Mouse (Mus musculus) lung, adult 18-20 months (tissue): ENCODE measurements at regions not wholly inside any gene's neighbourhood (a gene's known extent, or its start where the extent isn't known, plus 50 kb on each side); places are given as distances from the start of the nearest gene placed in this dataset.
"Not testable (repeated sequence)": the region's sequence is repeated elsewhere in the genome, so short reads cannot be mapped to it uniquely, and the experiment has no call there.

Experiments
- DNase-seq, 2 experiments: peaks; one replicate each; pipeline ENCODE4 v3.0.0; 2022; ENCODE audit warnings: mixed read lengths in 2 of 2

DNA sequence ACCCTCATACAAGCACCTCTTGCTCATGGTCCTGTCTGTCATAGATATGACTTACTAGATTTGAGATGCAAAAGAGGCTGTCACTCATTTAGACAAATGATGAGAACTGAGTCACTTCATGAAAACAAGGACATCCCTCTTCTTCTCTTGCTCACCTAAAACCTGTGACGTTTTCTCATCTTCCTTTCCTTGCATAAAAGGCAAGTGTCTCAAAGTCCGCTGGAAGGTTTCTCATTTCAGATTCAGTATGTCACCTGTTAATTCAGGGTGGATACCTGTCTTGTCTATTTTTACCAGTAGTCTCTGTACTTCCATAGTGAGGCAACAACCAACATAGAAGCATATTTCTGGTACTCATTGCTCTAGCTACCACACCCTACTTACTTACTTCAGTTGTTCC is 325.6 kb downstream of the Car8 start:
- no peak for DNase-seq

DNA sequence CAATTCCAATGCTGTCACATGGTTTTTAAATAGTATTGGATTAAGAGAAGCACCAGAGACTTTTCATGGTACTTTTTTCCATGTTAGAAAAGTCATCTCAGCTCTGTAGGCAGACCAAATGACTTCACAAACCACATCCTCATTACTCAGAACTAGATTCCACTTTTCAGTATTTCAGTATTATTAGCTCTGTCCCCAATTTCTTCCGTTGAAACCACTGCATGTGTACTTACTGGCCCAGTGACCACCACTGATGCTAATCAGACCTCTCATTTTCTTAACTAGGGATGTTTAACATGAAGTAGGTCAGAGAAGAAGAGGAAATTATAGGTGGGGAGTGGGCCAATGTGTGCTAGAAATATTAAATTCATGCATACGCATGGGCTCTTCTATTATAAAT is 326.2 kb downstream of the Car8 start:
- DNase-seq: no peak

- no peak for DNase-seq
These were observed 335.7 kb downstream of the Car8 start for GRCm38 (mm10) chr4:7903130-7903529.

- no peak for DNase-seq
These were observed 343.9 kb downstream of the Car8 start for GRCm38 (mm10) chr4:7894914-7895313.

DNA sequence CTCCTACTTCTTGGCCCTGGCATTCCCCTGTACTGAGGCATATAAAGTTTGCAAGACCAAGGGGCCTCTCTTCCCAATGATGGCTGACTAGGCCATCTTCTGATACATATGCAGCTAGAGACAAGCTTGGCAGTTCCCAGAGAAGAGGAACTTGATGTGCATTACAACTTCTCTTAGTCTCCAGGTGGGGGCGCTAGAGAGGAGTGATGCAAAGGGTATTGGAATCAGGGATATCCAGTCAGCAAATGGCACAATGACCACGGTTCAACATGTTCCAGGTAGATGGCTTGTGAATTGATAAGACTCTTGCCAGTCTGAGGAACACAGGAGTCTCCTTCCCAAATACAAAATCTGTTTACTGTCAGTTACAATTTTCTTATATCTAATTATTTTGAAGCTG is 347.7 kb downstream of the Car8 start:
- DNase-seq: no peak

DNA sequence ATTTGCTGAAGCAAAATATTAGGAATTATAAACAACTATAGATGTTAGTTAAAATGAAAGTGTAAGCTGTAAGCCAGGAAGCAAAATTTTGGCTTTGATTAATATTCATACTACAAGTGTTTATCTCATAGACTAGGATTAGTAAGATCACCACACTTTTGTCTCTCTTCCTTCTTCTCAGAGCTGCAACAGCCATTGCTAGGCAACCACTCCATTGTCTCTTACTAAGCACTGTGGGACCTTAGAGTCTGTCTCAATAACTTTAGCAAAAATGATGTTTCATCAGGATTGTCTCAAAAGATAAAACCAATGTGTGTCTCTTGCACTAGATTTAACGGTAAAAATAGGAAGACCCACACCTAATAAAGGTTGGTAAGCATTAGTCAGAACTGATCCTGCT is 384.3 kb downstream of the Car8 start:
- DNase-seq: no peak

GRCm38 (mm10) chr4:7853121-7853782 is 385.6 kb downstream of the Car8 start:
- peak in 1 of 2 experiments; percentile 0 for DNase-seq

DNA sequence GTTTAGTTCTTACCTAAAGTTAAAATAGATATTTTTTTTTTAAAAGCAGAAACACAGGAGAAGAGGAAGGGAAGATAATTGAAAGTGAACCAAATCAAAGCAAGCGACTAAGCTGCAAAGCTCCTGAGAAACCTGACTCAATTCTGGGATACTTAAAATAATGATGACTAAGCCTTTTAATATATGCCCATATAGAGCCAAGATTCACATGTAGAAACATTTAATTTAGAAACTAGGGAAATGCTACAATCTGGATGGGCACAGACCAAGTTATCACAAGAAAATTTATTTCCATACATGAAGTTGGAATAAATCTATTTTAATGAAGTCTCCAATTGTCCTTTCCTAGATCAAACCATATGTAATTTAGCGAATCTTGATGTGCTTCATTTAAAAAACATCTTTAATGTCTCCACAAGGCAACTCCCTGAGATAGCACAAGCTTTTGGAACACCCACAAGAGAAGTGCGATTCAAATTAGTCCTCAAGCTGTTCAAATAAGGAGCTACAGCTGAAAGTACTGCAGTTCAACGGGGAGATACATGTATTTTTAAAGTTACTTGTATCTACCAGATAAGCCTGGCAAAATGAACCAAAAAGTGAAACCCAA is 386.7 kb downstream of the Car8 start:
- DNase-seq: no peak

DNA sequence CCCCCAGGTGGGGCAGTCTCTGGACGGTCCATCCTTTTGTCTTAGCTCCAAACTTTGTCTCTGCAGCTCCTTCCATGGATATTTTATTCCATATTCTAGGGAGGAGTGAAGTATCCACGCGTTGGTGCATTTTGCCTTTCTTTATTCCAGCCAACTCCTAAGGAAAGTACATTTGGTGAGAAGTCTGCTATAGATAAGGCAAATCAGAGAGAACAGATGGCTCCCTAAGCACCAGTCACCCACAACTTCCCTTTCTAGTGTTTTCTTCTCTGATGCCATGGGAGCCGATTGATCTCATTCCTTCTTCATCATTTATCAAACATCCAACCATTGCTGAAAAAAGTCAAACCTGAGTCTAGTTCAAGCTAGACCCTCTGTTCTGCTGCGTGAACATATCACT is 391.4 kb downstream of the Car8 start:
- DNase-seq: no peak

DNA sequence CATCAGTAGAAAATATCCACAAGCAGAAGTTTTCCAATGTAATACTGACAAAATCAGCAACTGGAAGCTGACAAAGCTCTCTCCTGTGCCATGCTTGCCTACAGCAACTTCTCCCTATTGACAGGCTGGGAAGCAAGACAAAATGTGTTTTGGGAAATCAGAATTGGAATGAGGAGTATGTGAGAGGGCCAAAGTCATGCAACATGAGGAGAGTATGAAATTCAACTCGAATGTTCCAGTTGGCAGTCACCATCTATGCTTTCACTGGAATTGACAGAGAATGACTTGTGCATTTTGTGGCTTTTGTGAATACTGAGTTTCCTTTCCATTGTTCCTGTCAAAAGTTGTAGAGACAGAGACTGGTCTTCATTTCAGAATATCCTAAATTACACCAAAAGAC is 409.7 kb downstream of the Car8 start:
- DNase-seq: no peak

- DNase-seq: no peak
These were observed 419.0 kb downstream of the Car8 start for GRCm38 (mm10) chr4:7819847-7820246.

DNA sequence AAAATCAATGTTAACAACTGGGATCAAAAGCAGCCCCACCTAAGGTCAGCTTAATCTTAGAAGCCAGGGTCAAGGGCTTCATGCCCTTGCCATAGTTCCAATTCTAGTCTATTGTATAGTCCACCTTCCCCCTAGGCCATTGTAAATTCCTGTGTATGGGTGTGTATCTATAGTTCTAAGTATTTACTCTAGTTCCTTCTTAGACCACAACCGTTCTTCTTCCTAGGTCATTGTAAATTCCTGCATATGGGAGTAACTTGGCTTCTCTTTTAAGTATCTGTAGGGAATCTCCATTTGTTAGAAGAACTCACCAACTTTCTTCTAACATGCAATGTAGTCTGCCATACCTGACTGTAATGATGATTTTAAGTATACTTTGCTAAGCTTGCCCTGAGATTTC is 461.1 kb downstream of the Car8 start:
- not testable (repeated sequence) for DNase-seq

DNA sequence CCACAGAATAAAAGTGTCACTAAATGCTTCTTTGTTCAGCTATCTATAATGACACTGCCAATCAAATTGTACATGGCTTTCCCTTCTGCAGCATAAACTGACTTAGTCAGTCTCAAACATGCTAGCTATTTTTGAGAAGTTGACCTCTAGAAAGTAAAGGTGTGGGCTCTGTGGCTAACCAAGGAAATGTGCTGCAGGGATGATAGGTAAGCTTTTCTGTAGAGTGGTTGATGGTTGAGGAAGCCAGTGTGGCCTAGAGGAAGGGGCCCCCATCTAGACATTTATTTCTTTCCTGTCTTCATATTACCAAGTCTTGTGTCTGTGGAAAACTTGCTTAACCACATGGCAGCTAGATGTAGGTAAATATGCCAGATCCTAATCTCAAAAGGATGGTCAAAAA is 483.4 kb downstream of the Car8 start:
- no peak for DNase-seq

- no peak for DNase-seq
These were observed 484.9 kb downstream of the Car8 start for GRCm38 (mm10) chr4:7753931-7754330.

- no peak for DNase-seq
These were observed 487.6 kb downstream of the Car8 start for GRCm38 (mm10) chr4:7751208-7751607.

GRCm38 (mm10) chr4:7722893-7723292 is 515.9 kb downstream of the Car8 start:
- DNase-seq: no peak

DNA sequence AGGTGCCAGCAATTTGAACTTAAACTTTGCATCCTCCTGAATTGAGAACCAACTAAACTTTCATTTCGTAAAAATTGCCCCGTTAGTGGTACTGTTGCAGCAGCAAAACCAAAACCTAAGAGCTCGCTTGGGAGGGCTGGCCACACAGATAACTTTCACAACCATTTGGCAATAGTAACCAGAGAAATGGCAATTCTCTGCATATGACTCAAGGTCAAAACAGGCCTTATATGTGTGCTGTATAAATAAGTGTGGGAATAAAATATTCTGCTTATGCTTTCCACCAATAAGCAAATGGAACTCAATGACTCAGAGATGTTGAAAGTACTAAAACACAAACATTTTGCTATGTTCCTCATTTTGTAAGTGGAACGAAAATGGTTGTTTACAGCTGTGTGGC is 550.3 kb downstream of the Car8 start:
- DNase-seq: no peak

DNA sequence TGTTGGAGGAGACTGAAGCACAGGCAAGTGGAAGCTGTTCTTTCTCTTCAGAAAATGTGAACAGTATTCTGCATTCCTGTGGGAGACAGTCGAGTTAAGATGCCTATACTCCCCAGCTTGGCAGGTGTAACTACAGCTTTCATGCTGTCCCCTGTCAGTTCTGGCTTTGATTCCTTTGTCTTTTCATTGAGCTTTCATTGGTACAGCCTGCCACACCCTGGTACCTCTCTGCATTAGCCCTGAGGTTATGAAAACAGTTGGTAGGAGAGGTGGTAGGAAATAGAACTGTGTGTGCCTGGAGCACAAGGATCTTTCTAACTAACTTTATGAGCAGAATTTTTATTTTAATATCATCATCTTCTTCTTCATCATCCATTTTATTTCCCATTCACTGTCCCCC is 551.6 kb downstream of the Car8 start:
- no peak for DNase-seq

- DNase-seq: no peak
These were observed 568.1 kb downstream of the Car8 start for GRCm38 (mm10) chr4:7670795-7671105.

DNA sequence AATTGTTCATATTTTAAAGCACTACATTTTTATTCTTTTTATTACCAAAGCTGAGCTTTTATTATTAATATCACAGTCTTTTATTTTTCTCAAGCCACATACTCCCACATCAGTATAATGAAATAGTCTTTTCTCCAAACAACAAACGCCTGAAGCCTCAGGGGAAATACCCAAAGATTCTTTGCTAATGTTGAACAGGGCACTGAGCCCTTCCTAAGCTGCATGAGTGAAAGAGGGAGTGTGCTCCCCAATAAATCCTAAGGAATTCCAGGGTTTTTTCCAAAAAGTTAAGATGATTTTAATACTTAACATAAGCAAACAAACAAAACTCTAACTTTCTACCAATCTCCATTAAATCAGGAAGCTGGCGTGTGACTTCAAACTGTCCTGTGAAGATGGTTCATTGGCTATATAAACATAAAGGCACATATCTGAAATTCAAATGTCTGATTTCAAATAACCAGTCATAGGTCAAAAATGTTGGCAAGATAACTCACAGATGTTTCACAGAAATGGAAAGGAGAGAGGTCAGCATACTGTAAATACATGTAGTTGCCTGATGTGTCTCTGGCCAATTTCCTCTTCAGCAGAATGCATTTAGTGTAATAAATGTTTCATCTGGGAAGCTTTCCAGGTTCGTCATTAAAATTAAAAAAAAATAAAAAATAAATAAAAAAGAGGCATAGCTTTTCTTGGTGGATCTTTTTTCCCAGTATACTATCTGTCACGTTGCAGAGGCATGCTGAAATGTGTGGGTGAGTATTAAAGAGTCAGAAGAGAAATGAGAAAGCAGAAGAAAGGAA is 568.6 kb downstream of the Car8 start:
- no peak for DNase-seq

- no peak for DNase-seq
These were observed 571.8 kb downstream of the Car8 start for GRCm38 (mm10) chr4:7666935-7667594.

DNA sequence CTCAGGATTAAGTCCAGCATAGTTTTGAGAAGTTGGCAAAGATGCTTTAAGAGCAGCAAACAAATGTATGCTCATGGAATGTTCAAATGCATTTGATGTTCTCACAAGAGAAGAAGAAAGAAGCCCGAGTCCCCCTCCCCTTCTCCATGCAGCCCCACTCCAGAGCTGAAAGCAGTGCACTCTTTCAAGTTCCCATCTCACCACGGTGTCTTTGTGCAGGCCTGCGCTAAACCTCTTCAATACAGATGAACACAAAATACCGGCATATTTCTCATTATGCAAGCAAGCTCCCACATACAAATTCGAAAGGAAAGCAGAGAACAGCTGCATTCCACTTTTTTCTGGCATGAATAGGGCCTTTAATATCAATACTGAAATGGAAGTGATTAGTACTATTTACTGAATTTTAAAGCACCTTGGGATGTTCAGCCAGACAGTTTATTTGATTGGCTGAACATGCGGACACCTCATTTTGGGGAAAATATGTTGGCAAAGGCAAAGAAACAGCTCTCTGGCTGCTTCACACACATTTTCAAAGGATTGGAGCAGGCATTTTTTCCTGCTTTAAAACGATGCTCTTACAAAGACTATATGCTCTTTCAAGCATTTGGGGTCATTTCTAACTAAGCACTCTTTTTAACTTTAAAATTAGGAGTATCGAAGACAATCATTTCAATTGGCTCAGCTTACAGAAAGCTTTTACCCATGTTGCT is 595.8 kb downstream of the Car8 start:
- DNase-seq: no peak
